Mouse (Mus musculus) lung, postnatal 0 days (tissue): Measurements from ENCODE around the gene Pbx1.

Experiments
- CTCF ChIP-seq: IDR thresholded peaks from 2 replicates; pipeline ENCODE4 v1.5.1; 2016; ENCODE audit warnings: antibody characterized with exemption, mild to moderate bottlenecking
- EP300 ChIP-seq: IDR thresholded peaks from 2 replicates; pipeline ENCODE4 v1.6.1; 2016; ENCODE audit warnings: antibody characterized with exemption, mild to moderate bottlenecking, control low read depth

GRCm38 (mm10) chr1:168473255-168474069, 41.4 kb upstream of the Pbx1 start:
- TF ChIP-seq CTCF (no peak), EP300 (no peak)
